Mouse (Mus musculus): ENCODE measurements around the gene Tcirg1.

Gene Tcirg1

DNA sequence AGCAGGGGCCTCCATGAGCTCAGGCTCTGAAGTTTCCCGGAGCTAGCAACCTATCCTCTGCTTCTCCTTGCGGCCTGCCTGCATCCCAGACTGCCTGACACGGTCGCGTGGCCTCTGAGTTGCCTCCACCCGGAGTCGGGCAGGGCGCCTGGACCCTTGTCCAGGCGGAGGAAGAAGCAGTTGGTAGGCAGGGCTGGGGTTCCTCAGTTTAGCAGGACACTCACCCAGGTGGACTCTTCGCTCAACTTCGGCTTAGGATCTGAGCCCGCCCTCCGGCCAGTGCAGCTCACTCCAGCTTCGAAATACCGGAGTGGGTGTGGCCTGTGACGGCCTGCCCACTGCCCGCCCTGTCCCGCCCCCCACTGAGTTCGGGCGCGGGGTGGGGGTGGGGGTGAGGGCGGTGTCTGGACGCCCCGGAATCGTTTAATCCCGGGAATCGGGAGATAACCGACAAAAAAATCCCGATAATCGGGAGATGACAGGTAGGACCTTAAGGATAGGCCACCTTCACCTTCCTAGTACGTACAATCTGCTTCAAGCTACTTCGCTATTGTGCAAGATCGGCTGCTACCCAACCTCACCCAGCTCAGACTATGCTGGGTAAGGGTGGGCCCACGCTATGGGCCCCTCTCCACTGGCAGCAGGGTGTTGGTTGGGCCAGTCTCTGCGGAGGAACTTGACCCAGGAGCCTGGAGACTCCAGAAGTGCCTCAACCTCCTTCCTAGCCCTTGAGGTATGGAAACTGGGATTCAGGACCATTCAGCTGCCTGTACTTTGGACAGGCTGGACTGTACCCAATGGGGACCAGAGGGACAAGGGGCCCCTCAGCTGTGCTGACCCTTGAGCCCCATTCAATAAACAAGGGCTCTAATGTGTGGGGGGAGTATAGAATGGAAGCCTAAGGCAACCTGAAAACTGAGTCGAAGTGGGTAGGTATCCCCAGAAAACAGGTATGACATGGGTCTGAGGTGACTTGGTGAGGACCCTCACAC is at the start of gene Tcirg1:
Tcirg1 (minus strand) TSS at position 339 of the 992 bp plus-strand sequence.
- peak; percentile 99 for DNase-seq

GRCm38 (mm10) chr19:3955804-3956203 is 48.9 kb upstream of the Tcirg1 start:
- no peak for DNase-seq

DNA sequence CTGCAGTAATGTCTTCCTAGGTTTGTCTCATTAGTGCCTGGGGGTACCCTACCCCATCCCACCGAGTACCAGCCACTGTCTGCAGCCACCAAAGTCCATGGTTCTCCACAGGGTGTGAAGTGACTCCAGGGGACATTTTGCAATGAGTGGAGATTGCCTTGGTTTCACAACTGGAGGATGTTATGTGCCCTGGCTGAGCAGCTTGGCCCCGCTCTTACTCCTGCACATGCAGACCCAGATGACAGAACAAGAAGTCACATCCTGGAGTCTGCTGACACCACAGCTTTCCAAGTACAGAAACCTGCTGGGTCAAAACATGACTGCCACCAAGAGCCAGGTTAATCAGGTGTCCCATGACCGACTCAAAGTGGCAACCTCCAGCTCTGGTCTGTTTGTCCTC is 48.1 kb upstream of the Tcirg1 start:
- DNase-seq, result no peak

GRCm38 (mm10) chr19:3952099-3952498 is 45.2 kb upstream of the Tcirg1 start:
- no peak for DNase-seq

- no peak for DNase-seq
Measured at GRCm38 (mm10) chr19:3951461-3951860, 44.5 kb upstream of the Tcirg1 start.

GRCm38 (mm10) chr19:3950331-3950730 is 43.4 kb upstream of the Tcirg1 start:
- DNase-seq, result no peak

DNA sequence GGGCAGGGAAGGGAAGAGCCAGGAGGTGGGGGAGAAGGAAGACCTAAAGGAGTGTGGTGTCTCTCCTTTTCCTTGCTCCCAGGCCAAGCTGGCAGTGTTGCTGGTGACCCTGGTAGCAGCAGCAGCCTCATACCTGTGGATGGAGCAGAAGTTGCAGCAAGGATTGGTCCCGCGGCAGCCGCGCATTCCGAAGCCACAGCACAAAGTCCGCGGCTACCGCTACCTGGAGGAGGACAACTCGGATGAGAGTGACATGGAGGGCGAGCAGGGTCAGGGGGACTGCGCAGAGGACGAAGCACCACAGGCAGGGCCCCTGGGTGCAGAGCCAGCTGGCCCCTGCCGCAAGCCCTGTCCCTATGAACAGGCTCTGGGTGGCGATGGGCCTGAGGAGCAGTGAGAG is 41.6 kb upstream of the Tcirg1 start:
- no peak for DNase-seq

DNA sequence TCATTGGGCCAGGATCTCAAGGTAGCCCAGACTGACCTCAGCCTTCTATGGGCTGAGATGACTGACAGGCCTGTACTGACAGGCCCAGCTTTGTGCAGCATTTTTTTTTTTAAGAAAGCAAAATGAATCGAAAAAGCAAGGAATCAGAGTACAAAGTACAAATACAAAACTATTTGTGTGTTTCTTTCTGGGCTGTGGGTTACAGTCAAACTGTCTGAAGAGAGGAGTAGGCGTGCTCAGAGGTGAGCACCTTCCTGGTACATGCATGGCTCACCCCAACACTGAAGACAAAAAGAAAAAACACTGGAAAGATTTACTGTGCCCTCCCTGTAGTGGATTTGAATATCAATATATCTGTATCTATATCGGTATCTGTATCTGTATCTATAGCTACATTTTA is 40.9 kb upstream of the Tcirg1 start:
- no peak for DNase-seq

- DNase-seq, result peak; percentile 94
Measured at GRCm38 (mm10) chr19:3946715-3947114, 39.8 kb upstream of the Tcirg1 start.

DNA sequence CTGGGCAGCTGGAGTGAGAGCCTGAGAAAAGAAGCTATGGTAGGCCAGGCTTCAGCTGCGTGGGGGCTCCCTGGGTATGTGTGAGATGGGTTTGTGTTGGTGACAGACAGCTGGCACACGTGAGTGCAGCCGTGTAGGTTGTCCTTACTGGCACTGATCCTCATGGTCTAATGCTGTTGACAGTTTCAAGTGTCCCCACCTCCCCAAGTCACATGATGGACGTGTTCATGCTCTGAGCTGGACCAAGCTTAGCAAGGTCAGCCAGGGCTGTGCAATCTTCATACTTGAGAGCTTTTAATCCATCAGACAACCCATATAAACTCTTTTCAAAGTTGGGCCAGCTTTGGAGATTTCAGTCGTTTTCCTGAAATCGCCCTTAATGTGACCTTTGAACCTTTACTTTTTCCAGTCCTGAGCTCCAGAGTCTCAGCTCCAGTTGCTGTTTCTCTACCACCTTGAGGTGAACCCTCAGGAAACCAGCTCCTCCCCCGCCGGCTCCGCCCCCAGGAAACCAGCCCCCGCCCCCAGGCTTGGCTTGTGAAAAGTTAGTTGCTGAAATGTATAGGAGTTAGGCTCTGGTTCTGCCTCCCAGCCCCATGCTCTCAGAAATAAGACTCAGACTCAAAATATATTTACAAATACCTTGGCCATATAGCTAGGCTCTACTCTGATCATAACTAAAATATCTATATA is 39.1 kb upstream of the Tcirg1 start:
- DNase-seq, result peak; percentile 91

DNA sequence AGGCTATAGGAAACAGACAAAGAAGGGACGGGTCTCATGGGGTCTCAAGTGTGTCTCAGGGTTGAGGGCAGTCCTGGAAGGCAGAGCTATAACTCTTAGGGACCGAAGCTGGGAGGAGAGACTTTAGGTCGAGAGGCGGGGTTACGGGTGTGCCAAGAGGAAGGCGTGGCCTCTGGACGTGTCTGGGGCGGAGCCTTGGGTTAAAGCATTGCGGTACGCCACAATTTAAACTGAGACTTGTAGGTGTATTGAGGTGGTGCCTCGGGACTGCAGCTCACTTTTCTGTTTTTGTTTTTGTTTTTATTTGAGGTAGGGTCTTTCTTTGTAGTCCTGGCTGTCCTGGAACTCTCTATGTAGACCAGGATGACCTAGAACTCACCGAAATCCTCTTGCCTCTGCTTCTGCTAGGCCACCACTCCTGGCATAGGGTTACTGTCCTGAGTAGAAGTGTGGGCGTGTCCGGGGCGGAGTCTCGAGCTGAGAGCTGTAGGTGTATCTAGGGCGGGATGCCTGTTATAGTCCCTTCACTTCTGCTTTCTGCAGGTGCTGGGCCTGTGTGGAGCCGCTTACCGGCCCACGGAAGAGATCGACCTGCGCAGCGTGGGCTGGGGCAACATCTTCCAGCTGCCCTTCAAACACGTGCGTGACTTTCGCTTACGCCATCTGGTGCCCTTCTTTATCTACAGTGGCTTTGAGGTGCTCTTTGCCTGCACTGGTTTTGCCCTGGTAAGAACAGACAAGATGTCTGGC is 36.2 kb upstream of the Tcirg1 start:
- DNase-seq, result no peak

DNA sequence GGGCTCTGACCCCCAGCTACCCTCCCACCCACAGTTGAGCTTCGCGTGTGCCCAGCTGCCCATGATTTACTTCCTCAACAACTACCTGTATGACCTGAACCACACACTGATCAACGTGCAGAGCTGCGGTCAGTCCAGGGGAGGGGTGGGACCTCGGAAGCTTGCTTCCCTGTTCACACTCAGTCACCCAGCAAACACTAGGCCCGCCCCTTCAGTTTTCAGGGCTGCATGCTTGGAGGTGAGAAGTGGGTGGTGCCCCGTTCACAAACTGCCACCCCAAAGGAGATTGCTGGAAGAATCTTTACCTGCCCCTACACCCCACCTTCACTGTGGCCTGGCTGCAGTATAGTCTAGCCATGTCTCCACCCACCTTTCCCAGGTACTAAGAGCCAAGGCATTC is 35.4 kb upstream of the Tcirg1 start:
- peak; percentile 92 for DNase-seq

DNA sequence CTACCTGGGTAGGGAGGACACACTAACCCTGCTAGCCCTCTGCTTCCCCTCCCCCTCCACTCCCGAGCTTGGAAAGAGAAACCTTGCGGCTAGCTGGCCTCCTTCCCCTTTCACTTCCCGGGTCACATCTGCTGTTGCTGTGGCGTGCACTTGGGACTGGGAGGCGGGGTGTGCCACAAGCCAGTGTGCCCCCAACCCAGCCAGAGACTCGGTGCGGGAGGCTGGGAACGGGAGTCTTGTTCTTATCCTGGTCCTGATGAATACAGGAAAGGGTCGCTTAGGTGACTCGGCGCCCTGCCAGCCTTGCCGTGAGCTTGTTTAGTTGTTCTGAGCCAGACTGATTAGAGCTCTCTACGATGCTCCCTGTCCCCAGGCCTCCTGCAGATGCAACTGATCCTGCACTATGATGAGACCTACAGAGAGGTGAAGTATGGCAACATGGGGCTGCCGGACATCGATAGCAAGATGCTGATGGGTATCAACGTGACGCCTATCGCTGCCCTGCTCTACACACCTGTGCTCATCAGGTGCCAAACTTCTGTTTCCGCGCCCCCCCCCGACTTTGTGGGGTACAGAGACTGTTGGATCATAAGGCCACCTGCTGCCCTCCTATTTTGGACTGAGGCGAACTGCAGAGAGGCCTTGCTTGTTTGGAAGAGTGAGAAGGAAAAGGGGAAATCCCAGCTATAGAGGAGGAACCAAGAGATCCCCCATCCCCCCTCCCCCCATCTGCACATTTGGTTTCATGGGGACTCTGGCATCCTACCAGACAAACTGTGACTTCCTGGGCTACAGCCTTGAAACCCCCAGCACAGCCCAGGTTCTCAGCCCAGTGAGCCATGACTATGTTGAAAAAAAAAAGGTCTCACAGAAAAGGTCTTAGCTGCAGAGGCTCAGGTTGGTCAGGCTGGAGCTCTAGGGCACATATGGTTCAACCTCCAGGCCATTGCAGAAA is 29.2 kb upstream of the Tcirg1 start:
- peak; percentile 99 for DNase-seq

DNA sequence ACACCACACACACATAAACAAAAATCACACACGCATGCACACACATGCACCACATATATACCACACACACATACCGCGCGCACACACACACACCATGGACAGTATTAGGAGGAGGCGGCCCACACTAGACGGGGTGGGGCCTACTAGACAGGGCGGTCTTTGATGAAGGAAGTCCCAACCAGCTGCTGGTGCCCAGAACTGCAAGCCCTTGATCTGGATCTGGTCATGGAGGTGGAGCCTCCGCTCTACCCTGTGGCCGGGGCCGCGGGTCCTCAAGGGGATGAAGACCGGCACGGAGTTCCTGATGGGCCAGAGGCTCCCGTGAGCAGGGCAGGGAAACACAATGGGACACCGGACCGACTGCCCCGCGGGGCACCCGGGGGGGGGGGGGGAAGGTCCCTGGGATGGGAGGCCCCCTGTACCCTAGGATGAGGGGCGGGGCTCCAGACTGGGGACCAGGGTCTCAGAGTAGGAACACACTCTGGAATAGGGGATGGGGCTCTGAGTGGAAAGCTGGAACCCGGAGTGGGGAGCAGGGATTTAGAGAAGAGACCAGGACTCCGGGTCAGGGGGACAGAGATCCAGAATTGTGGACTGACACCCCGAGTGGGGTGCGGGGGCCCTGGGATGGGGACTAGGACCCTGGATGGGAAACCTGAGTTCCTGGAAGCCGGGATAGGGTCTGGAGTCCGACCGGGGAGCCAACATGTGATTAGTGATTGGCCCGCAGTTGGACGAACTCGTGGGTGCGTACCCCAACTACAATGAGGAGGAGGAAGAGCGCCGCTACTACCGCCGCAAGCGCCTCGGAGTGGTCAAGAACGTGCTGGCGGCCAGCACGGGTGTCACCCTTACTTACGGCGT is 28.3 kb upstream of the Tcirg1 start, which contains the start of gene Unc93b1:
Unc93b1 (plus strand) TSS at position 155 of the 864 bp plus-strand sequence.
- peak; percentile 99 for DNase-seq

- peak; percentile 98 for DNase-seq
Measured at GRCm38 (mm10) chr19:3931716-3932115, 24.8 kb upstream of the Tcirg1 start.

DNA sequence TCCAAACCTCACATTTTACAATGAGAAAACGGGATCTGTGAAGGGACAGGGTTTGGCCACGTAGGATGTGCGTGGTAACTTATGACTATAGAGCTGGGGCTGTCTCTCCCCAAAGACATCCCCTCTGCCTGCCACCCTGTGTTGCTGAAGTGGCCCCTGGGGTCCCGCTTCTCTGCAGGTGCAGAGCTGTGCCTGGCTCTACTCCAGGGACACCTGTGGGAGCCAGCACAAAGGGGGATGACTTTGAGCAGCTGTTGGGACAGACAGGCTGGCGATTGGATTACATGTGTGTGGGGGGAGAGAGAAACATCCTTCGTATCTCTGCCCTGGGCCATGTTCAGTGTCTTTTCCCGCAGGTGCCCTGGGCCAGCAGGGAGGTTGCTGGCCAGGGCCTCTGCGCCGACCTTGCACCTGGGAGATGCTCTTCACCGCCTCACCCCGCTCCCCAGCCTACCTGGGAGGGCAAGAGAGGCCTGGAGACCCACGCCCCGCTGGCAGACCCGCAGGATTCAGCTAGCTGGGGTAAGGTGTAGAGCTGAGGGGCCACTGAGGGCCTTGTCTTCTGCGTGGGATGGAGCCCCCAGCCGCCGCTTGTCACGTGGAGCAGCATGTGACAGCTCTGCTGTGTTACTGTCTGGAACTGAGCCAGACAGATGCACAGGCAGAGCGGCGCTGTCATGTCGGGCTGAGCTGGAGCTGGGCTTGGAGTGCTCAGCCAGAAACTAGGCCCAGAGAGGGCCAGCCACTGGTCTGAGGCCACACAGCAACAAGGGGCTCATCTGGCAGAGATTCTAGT is 23.5 kb upstream of the Tcirg1 start:
- peak; percentile 94 for DNase-seq

DNA sequence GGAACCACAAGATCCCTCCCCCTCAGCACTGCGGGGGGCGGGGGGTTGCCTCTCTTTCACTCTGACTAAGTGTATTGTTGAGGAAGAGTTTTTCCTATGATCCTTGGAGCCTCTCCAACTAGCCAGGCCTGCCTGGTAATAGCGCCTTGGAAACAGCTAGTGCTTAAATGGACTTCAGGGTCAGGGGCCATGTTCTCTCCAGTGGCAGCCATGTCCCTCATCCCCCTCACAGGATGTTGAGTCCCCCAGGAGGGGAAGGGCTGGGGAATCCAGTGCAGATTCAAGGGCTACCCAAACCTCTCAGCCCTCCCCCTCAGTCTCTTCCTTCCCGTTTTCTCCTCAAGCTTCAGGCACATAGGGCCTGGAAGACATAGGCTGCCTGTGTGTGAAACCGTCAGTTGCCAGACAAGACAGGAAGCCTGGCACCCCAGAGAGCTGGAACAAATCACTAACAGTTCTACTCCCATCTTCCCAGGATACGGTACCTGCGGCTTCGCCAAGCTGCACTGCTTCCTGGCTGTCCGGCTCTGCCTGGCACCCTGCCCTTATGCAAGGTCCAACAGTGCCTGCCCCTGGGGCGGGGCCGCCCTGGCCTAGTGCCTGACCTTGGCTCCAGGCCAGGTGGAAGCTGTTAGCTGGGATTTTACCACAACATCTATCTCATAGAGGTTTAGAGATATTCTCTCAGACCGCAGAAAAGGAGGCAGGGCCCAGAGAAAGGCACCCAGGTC is 22.4 kb upstream of the Tcirg1 start, which contains the start of gene Aldh3b1:
Aldh3b1 (minus strand) TSS at position 598 of the 731 bp plus-strand sequence.
- DNase-seq, result peak; percentile 99

- DNase-seq, result peak; percentile 94
Measured at GRCm38 (mm10) chr19:3928779-3929178, 21.8 kb upstream of the Tcirg1 start.

- DNase-seq, result peak; percentile 94
Measured at GRCm38 (mm10) chr19:3927989-3928388, 21.1 kb upstream of the Tcirg1 start.
